Mouse (Mus musculus): Measurements from ENCODE around the gene Elmo3. TPM values are rescaled to one million over a fixed set of nuclear protein-coding genes. Genes with fewer than 3 reads are reported as not detected.

Elmo3 gene
- polyA plus RNA-seq, 1 experiment from 2014 or later, result 18.9 TPM

DNA sequence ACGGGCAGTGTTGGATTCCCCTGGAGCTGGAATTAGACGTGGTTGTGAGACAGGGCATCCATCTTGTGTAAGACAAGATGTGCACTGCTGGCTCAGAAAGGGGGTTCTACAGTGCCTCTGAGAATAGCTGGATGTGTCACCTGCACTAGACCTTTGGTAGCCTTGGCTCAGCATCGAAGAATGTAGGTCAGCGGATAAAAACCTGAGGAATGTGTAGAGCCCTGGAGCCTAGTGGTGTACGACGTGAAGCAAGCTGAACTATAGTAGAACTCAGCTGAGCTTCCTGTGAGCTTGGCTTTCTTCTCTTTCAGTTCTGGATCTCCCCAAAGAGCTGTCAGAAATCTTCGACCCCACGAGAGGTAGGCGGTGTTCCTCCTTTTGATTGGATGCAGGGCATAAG is 1.5 kb upstream of the Elmo3 start:
- H3K4me3 ChIP-seq (replicated peaks; ENCODE audit: low read length), result no peak overlapping the region
- no peak overlapping the region for H3K27ac ChIP-seq (ENCODE audit: low read length)
- H3K9ac ChIP-seq (ENCODE audit: low read length), result no peak overlapping the region
- no peaks in the 10 kb centered on the region for H3K27me3 ChIP-seq (ENCODE audit: control insufficient read depth, insufficient read depth, low read length)
- no peaks in the 10 kb centered on the region for H3K9me3 ChIP-seq (replicated peaks; ENCODE audit: control insufficient read depth, low read length)
- peaks cover 26% of the 10 kb centered on the region for H3K36me3 ChIP-seq (ENCODE audit: control insufficient read depth, insufficient read depth, low read length)
- 76% methylated on average over 9 of the region's 9 CpGs for WGBS
- no peak overlapping the region for H3K4me2 ChIP-seq (ENCODE audit: low read depth, low read length)
- H3K4me1 ChIP-seq (ENCODE audit: control insufficient read depth, insufficient read depth, low read length), result peaks cover 27% of the 10 kb centered on the region
- no peak for ATAC-seq (ENCODE audit: insufficient read depth, low FRiP score)

GRCm38 (mm10) chr8:105304325-105305210 is 833 bp upstream of the Elmo3 start:
- no peak for ATAC-seq (ENCODE audit: insufficient read depth, low FRiP score)
- H3K4me1 ChIP-seq (ENCODE audit: control insufficient read depth, insufficient read depth, low read length), result peaks cover 24% of the 10 kb centered on the region
- no peaks in the 10 kb centered on the region for H3K9me3 ChIP-seq (replicated peaks; ENCODE audit: control insufficient read depth, low read length)
- no peaks in the 10 kb centered on the region for H3K27me3 ChIP-seq (ENCODE audit: control insufficient read depth, insufficient read depth, low read length)
- WGBS, result 61% methylated on average over 9 of the region's 9 CpGs
- no peak overlapping the region for H3K4me3 ChIP-seq (replicated peaks; ENCODE audit: low read length)
- peak overlapping the region; percentile 95 for H3K27ac ChIP-seq (ENCODE audit: low read length)
- H3K9ac ChIP-seq (ENCODE audit: low read length), result peak overlapping the region; percentile 32; the same call in 1 of the 2 replicates
- peaks cover 26% of the 10 kb centered on the region for H3K36me3 ChIP-seq (ENCODE audit: control insufficient read depth, insufficient read depth, low read length)
- H3K4me2 ChIP-seq (ENCODE audit: low read depth, low read length), result peak overlapping the region; percentile 31; the same call in 1 of the 2 replicates

DNA sequence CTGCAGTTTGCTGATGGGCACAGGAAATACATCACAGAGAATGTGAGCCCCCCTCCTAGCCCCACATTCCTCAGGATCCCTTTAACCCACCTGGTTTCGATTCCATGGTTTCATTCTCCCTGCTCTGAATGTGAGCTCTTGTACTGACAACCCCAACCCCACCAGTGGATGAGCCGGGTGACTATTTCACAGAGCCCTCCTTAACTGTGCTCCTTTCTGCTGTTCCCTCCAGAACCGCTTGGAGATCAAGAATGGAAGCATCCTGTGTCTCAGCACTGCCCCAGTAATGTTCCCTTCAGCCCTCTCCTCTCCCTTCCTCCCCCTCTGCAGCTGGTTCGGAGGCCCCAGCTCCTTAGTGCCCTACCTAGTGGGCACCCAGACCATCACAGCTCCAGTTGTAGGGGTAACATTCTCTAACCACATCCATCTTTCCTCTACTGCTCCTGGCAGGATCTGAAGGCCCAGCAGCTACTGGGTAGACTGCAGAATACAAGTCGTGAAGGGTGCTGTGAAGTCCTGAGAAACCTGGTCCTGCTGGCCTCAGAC is 818 bp downstream of the Elmo3 start:
- WGBS, result 35% methylated on average over 5 of the region's 5 CpGs
- H3K4me3 ChIP-seq (replicated peaks; ENCODE audit: low read length), result peak overlapping the region; percentile 54
- peak overlapping the region; percentile 77 for H3K9ac ChIP-seq (ENCODE audit: low read length)
- peaks cover 24% of the 10 kb centered on the region for H3K4me1 ChIP-seq (ENCODE audit: control insufficient read depth, insufficient read depth, low read length)
- peaks cover 21% of the 10 kb centered on the region for H3K36me3 ChIP-seq (ENCODE audit: control insufficient read depth, insufficient read depth, low read length)
- H3K27ac ChIP-seq (ENCODE audit: low read length), result peak overlapping the region; percentile 95
- H3K4me2 ChIP-seq (ENCODE audit: low read depth, low read length), result peak overlapping the region; percentile 77
- H3K9me3 ChIP-seq (replicated peaks; ENCODE audit: control insufficient read depth, low read length), result no peaks in the 10 kb centered on the region
- H3K27me3 ChIP-seq (ENCODE audit: control insufficient read depth, insufficient read depth, low read length), result no peaks in the 10 kb centered on the region
- no peak for ATAC-seq (ENCODE audit: insufficient read depth, low FRiP score)

- H3K9me3 ChIP-seq (replicated peaks; ENCODE audit: control insufficient read depth, low read length), result no peaks in the 10 kb centered on the region
- peaks cover 24% of the 10 kb centered on the region for H3K4me1 ChIP-seq (ENCODE audit: control insufficient read depth, insufficient read depth, low read length)
- no peak for ATAC-seq (ENCODE audit: insufficient read depth, low FRiP score)
- no peak overlapping the region for H3K9ac ChIP-seq (ENCODE audit: low read length)
- H3K4me2 ChIP-seq (ENCODE audit: low read depth, low read length), result no peak overlapping the region
- H3K27ac ChIP-seq (ENCODE audit: low read length), result no peak overlapping the region
- peaks cover 14% of the 10 kb centered on the region; the same call in 1 of the 2 replicates for H3K36me3 ChIP-seq (ENCODE audit: control insufficient read depth, insufficient read depth, low read length)
- WGBS, result 95% methylated on average over 13 of the region's 13 CpGs
- H3K27me3 ChIP-seq (ENCODE audit: control insufficient read depth, insufficient read depth, low read length), result no peaks in the 10 kb centered on the region
- no peak overlapping the region for H3K4me3 ChIP-seq (replicated peaks; ENCODE audit: low read length)
Observed at GRCm38 (mm10) chr8:105307670-105308069, 2.3 kb downstream of the Elmo3 start.

GRCm38 (mm10) chr8:105308428-105308827 is 3.0 kb downstream of the Elmo3 start:
- H3K27me3 ChIP-seq (ENCODE audit: control insufficient read depth, insufficient read depth, low read length), result no peaks in the 10 kb centered on the region
- no peak overlapping the region for H3K27ac ChIP-seq (ENCODE audit: low read length)
- ATAC-seq (ENCODE audit: insufficient read depth, low FRiP score), result no peak
- H3K4me3 ChIP-seq (replicated peaks; ENCODE audit: low read length), result no peak overlapping the region
- H3K4me2 ChIP-seq (ENCODE audit: low read depth, low read length), result no peak overlapping the region
- H3K9me3 ChIP-seq (replicated peaks; ENCODE audit: control insufficient read depth, low read length), result no peaks in the 10 kb centered on the region
- WGBS, result 91% methylated on average over 10 of the region's 10 CpGs
- H3K36me3 ChIP-seq (ENCODE audit: control insufficient read depth, insufficient read depth, low read length), result peaks cover 9% of the 10 kb centered on the region; the same call in 1 of the 2 replicates
- H3K4me1 ChIP-seq (ENCODE audit: control insufficient read depth, insufficient read depth, low read length), result peaks cover 24% of the 10 kb centered on the region
- H3K9ac ChIP-seq (ENCODE audit: low read length), result no peak overlapping the region

GRCm38 (mm10) chr8:105309142-105309847 is 3.9 kb downstream of the Elmo3 start:
- no peak for ATAC-seq (ENCODE audit: insufficient read depth, low FRiP score)
- H3K4me2 ChIP-seq (ENCODE audit: low read depth, low read length), result no peak overlapping the region
- peaks cover 21% of the 10 kb centered on the region for H3K4me1 ChIP-seq (ENCODE audit: control insufficient read depth, insufficient read depth, low read length)
- no peak overlapping the region for H3K9ac ChIP-seq (ENCODE audit: low read length)
- WGBS, result 80% methylated on average over 15 of the region's 15 CpGs
- no peak overlapping the region for H3K4me3 ChIP-seq (replicated peaks; ENCODE audit: low read length)
- no peak overlapping the region for H3K27ac ChIP-seq (ENCODE audit: low read length)
- no peaks in the 10 kb centered on the region for H3K27me3 ChIP-seq (ENCODE audit: control insufficient read depth, insufficient read depth, low read length)
- H3K9me3 ChIP-seq (replicated peaks; ENCODE audit: control insufficient read depth, low read length), result no peaks in the 10 kb centered on the region
- peaks cover 9% of the 10 kb centered on the region; the same call in 1 of the 2 replicates for H3K36me3 ChIP-seq (ENCODE audit: control insufficient read depth, insufficient read depth, low read length)

DNA sequence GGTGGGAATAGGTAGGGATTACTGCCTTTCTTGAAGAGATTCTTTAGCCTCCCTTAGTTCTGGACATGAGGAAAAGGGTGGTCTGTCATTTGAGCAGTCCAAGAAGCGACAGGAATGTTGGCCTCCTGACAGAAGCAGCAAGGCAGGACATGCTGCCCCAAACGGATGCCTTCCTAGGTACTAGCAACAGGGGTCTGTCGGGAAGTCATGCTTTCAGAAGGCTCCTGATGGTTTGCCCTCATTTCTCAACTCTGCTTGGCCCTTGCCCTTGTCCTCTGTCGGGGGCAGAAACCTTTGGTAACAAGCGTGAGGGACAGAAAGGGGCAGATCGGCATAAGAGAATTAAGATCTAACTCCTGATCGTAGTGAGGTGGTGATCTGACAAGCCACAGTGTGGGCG is 4.7 kb downstream of the Elmo3 start:
- Histone ChIP-seq H3K9ac (ENCODE audit: low read length) (no peak overlapping the region), H3K27ac (ENCODE audit: low read length) (no peak overlapping the region), H3K27me3 (ENCODE audit: control insufficient read depth, insufficient read depth, low read length) (no peaks in the 10 kb centered on the region), H3K4me2 (ENCODE audit: low read depth, low read length) (no peak overlapping the region), H3K9me3 (replicated peaks; ENCODE audit: control insufficient read depth, low read length) (no peaks in the 10 kb centered on the region), H3K4me1 (ENCODE audit: control insufficient read depth, insufficient read depth, low read length) (peaks cover 13% of the 10 kb centered on the region), H3K4me3 (replicated peaks; ENCODE audit: low read length) (no peak overlapping the region), H3K36me3 (ENCODE audit: control insufficient read depth, insufficient read depth, low read length) (peaks cover 9% of the 10 kb centered on the region; the same call in 1 of the 2 replicates)
- 78% methylated on average over 8 of the region's 8 CpGs for WGBS
- no peak for ATAC-seq (ENCODE audit: insufficient read depth, low FRiP score)

GRCm38 (mm10) chr8:105311718-105312117 is 6.3 kb downstream of the Elmo3 start:
- H3K9me3 ChIP-seq (replicated peaks; ENCODE audit: control insufficient read depth, low read length), result no peaks in the 10 kb centered on the region
- no peak overlapping the region for H3K27ac ChIP-seq (ENCODE audit: low read length)
- no peak overlapping the region for H3K4me3 ChIP-seq (replicated peaks; ENCODE audit: low read length)
- H3K36me3 ChIP-seq (ENCODE audit: control insufficient read depth, insufficient read depth, low read length), result peaks cover 9% of the 10 kb centered on the region; the same call in 1 of the 2 replicates
- 73% methylated on average over 1 of the region's 1 CpGs for WGBS
- no peak for ATAC-seq (ENCODE audit: insufficient read depth, low FRiP score)
- no peak overlapping the region for H3K9ac ChIP-seq (ENCODE audit: low read length)
- H3K4me1 ChIP-seq (ENCODE audit: control insufficient read depth, insufficient read depth, low read length), result no peaks in the 10 kb centered on the region
- H3K27me3 ChIP-seq (ENCODE audit: control insufficient read depth, insufficient read depth, low read length), result no peaks in the 10 kb centered on the region
- H3K4me2 ChIP-seq (ENCODE audit: low read depth, low read length), result no peak overlapping the region

Measured in stomach, embryonic 16.5 days (tissue).